Comparison of ENCODE assay signal across 8 mouse cellular contexts in the genomic region with DNA sequence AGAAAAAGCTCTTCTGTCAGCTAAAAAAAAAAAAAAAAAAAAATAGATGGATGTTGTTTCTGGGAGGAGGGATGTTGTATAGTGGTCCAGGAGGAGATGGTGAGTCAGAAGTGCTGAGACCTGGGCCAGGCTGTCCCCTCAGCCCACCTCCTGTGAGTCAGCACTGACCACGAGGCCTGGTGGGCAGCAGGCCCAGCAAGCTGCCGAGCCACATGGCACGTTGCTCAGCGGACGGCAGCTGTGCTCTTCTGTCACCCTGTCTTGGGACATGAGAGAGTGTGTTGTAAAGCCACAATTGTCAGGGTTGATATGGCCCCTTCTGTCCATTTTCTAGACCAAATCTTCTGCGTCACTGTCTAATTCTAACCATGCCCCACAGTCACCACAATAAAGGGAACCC.
DNase-seq lines count a peak whose midpoint lies in the region.

No protein-coding gene starts in this region.

- DNase-seq in right cerebral cortex, adult 18-20 months = peak; percentile 30
- DNase-seq in right cerebral cortex, postnatal 4 days = no peak
- peak; percentile 46 to 60 for DNase-seq in cerebellum, postnatal 36 days
- DNase-seq in left cerebral cortex, adult 9 months (ENCODE audit: low spot score in 2 of 2) = peak; percentile 14 to 15
- DNase-seq in testis, postnatal 14 days (ENCODE audit: low spot score) = peak; percentile 14
- no peak for DNase-seq in embryo, embryonic 9.5 days (ENCODE audit: extremely low spot score)
- no peak for DNase-seq in B cell, adult 2 months
- DNase-seq in kidney, postnatal 25 days = no peak

Comparison
In these comparisons a context has a peak if more than half of its experiments do, and no peak if none do; other contexts are left out.
1. DNase-seq: peak in right cerebral cortex, adult 18-20 months (single experiment), cerebellum, postnatal 36 days (2 of 2), left cerebral cortex, adult 9 months (2 of 2) and testis, postnatal 14 days (single experiment); none in right cerebral cortex, postnatal 4 days (single experiment), embryo, embryonic 9.5 days (single experiment), B cell, adult 2 months (0 of 2) and kidney, postnatal 25 days (0 of 2).